Mouse (Mus musculus): ENCODE measurements around the gene Slc30a7.

Gene Slc30a7

DNA sequence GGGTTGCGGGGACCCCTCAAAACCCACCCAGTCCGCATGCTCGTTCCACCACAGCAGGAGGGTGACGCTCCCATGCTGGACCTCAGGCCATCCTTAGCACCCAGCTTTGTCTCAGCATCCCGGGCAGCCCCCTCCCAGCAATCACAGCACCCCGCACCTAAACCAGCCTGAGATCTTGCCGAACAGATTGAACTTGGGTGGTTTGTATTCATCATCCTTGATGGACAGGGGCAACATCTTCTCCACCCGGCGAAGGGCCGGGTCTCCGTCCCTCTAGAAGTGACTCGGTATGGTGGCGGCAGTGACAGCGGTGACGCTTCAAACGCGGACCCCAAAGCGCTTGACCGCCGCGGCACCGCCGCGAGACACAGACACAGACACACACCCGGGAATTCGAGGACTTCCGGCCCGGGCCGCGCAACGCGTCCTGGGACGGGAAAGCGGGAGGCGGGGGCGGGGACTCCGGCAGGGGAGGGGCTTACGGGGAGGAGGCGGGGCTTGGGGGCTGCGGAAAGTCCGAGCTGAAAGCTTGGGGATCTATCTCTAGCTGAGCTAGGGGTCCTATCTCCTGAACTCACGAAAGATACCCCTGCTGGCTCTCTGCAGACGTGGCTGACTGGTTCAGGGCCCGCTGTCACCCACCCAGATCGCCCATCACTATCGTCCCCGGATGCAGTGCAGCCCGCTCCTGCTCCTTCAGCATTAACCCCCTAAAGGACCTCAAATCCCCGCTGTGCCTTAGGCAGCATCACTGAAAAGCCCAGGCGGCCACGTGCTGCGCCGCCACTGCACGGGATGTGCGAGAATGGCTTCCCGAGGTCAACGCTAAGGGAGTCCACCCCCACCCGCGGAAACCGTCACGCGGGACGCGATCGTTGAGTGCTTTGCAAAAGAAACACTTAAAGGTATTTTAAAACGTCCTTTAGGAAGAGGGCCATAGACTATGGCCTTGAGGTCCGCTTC lies at the start of gene Slc30a7, which contains the start of gene Extl2:
Gene Slc30a7, minus strand, starts transcription at position 429 of the 963 bp plus-strand sequence.
Gene Extl2, plus strand, starts transcription at position 485 of the 963 bp plus-strand sequence.
- peak; percentile 90 for DNase-seq (ENCODE audit: low spot score)

DNA sequence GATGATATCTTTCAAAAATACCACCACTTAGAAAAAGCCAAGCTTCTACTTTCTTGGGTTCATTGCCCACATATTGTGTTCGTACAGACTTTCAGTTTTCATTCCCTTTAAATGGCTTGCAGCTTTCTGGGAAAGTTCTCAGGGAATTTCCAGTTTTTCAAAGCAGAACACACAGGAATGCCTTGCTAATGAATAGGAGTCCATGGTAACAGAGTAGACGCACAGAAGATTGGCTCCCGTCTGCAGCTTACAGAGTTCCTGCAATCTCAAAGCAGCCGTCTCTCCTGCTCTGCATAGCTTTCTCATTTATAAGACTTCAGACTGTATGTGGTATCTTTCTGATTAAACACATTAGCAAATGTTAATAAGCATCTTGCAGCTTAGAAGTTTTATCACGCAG lies 39.8 kb upstream of the Slc30a7 start:
- DNase-seq (ENCODE audit: low spot score), result no peak

DNA sequence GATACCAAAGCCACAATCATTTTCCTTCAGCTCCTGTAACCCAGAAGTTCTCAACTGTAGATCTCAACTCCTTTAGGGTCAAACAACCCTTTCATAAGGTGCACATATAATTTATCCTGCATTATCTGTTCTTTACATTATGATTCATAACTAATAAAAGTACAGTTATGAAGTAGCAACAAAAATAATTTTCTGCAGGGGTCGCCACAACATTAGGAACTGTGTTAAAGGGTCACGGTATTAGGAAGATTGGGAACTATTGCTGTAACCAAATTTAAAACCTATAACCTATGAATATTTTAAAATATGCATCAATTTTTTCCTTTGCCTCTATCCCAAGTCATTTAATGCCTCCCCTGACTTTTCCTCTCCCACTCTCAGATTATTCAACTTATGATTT lies 38.8 kb upstream of the Slc30a7 start:
- no peak for DNase-seq (ENCODE audit: low spot score)

DNA sequence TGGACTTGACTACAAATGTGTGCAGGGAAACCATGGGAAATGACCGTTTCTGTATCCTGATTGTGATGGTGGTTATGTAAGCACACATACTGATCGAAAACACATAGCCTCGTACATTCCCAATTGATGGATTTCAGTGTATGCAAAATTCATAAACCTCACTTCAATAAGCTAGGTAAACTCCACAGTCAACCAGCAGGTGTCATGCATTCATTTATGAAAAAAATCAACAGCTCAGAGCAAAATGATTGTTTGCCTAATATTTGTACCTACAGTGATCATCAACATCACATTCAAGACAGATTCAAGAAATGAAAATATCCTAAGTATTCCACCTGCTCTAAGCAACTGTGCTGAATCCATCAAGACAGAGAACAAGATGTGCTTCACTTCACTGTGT lies 33.6 kb upstream of the Slc30a7 start:
- DNase-seq (ENCODE audit: low spot score), result no peak

DNA sequence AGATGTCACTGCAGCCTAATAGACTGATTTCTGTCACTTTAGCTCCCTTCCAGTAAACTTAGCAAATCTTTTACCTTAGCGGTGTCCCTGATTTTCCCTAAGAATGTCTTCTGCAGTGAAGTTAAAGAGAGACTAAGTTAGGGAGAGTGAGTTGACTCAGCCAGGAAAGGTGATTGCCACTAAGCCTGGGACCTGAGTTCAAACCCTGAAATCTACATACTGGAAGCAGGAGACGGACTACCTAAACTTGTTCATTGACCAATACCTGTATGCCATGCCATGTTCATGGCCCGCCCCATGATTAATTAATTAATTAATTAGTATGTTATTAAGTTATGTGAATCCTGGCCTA lies 26.6 kb upstream of the Slc30a7 start:
- peak; percentile 36 for DNase-seq (ENCODE audit: low spot score)

DNA sequence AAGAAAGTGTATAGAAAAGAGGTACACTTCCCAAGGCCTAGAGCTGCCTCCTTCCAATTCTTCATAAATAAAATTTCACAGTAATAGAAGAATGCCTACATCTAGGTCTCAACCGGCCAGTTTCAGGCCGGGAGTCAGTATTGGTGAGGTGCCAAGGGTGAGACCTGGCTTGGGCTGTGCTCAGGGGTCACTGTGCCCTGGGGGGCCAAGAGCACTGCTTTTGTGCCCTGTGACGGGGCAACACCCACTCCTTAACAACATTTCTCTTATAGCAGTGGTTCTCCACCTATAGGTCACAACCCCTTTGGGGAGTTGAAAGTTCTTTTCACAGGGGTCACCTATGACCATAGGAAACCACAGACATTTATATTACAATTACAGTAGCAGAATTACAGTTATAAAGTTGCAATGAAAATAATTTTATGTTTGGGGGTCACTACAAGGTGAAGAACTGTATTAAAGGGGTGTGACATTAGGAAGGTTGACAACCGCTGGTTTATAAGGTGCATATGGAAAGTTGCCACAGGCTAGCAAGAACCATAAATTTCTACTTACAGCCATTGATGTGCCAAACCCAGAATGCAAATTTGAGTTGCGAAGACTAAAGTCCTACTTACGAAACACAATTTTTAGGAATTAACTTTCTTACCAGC lies 26.1 kb upstream of the Slc30a7 start:
- DNase-seq (ENCODE audit: low spot score), result no peak

DNA sequence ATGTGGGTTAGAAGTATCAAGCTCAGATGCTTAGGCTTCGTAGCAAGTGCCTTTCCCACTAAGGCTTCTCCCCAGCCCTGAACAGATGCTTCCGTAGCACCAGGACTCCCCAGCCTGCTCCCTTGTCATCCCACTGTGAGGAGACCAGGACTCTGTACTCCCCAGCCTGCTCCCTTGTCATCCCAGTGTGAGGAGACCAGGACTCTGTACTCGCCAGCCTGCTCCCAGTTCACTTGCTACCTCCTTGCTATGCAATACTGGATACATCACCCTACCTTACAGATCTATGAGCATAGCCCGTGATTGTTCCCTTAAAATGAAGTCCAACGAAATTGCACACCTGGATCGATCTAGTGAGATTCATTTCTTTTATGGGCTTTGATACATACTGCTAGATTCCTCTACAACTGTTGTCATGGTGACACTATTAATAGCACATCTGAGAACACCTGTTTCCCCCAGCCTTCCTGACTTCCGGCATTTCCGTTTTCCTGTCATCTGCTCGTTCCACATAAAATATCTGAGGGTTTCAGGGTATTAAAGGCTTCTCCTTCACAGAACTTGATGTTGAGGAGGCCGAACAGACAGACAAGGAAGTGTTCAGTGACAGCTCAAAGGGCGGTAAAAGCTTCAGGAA lies 23.1 kb upstream of the Slc30a7 start:
- DNase-seq (ENCODE audit: low spot score), result no peak

DNA sequence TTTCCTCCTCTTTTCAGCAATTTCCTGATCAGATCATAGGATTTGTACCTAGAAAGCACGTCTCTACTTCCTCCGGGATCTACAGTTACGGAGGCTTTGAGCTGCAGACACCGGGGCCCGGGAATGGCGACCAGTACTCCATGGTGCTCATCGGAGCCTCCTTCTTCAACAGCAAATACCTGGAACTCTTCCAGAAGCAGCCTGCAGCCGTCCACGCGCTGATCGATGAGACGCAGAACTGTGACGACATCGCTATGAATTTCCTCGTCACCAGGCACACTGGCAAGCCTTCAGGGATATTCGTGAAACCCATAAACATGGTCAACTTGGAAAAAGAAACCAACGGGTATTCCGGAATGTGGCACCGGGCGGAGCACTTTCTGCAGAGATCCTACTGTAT lies 19.8 kb upstream of the Slc30a7 start:
- DNase-seq (ENCODE audit: low spot score), result no peak

DNA sequence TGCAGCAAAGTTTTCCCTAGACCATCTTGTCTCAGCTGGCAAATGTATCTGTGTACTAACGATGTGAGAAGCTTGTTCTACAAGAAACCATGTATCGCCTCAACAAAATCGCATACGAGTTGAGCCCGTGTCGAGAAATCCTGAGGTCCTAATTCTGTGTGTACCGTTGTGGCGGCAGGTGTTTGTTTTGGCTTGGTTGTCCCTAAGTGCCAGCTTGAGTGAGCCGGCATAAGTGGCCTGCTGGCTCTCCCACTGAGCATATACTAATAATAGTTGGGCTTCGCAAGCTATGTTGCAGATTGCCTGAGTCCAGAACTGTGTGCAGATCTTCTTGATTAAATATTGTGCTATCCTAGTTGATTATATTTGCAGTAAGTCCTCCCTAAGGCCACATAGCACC lies 18.5 kb upstream of the Slc30a7 start:
- no peak for DNase-seq (ENCODE audit: low spot score)

DNA sequence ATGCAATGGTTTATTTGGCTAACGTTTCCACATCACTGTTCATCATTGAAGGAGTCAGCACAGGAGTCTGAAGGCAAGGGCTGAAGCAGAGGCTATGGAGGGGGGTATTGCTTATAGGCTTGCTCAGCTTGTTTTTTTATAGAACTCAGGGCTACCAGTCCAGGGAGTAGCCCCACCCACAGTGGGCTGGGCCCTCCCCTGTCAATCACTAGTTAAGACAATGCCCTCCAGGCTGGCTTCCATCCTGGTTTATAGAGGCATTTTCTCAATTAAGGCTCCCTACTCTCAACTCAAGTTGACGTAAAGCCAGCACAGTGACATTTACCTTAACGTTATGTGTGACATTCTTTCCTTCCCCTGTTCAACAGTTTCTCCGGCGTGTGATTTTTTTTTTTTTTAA lies 17.5 kb upstream of the Slc30a7 start:
- no peak for DNase-seq (ENCODE audit: low spot score)

DNA sequence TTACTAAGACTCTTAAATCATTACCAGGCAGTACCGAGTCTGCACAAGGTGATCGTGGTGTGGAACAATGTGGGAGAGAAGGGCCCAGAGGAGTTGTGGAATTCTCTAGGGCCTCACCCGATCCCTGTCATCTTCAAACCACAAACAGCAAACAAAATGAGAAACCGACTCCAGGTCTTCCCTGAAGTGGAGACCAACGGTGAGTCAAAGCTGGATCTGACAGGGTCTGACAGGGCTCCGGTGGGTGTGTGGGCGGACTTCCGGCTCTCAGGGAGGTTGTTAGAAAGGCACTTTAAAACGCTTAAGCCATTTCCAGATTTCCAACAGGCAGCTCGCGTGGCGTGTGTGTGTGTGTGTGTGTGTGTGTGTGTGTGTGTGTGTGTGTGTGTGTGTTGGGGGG lies 17.0 kb upstream of the Slc30a7 start:
- no peak for DNase-seq (ENCODE audit: low spot score)

DNA sequence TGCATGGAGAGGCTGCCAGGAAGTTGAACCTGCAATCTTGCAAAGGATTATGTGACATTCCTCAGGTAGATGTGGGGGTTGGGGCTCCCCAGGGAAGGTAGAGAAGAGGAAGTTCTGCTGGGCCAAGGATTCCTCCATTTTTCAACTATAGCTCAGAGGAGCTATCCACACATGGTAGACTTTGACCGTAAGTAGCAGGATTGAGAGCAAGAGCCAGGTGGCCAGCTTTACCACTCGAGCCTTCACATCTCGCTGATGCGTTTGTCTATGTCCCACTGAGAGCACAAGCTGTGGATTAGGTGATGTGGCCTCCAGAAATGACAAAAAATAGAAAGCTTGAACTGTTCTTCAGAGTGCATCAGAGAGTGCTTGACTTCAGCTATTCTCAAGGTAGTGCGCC lies 11.9 kb upstream of the Slc30a7 start:
- DNase-seq (ENCODE audit: low spot score), result no peak

DNA sequence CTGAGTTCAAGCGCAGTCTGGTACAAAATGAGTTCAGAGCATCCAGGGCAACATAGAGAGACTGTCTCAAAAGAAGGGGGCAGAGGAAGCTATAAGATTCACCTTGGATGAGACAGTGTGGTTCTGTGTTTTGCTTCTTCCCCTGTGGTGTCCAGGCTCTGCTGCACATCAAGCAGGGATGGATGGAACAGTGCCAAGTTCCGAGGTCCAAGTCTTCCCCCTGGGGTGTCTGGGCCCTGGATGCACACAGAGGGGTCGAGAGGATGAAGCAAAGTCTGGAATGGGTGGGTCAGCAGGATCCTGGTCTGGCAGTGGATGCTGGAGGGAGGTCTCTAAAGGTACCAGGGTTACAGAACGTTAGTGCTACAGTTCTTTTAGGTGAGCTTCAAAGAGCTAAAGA lies 11.4 kb upstream of the Slc30a7 start:
- DNase-seq (ENCODE audit: low spot score), result no peak

DNA sequence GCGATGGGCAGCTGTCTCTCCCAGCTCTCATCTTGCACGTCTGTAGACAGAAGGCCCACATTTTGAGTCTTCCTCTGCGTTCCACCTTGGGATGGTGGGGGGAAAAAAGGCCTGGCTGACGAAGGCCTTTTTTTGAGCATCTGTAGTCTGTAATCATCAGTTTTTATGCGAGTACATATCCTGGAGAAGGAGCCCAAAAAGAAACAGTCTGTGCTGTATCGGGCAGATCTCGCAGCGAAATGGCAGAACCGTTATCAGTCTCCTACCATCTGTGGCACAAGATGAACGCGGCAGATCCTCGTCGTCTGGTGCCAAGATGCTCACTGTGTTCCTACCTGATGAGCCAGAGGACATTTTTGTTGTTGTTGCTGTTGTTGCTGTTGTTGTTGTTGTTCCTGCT lies 8.9 kb upstream of the Slc30a7 start:
- DNase-seq (ENCODE audit: low spot score), result no peak

DNA sequence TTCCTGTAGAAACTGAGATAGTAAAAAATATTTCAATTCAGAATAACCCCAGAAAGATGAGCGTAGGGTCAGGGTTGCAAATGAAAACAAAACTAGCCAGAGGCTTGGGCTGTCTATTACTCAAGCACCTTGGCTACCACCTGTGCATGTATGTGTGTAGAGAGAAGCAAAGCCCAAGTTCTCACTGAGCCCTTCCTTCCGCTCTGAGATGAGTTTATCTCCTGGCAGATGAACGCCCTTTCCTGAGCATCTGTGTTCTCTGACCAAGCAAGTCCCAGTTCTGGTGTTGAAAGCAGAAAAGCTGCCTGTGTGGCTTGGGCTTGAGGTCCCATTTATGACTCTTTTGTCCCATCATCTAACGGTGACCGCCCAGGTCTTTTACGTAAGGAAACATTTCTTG lies 7.7 kb upstream of the Slc30a7 start:
- no peak for DNase-seq (ENCODE audit: low spot score)

DNA sequence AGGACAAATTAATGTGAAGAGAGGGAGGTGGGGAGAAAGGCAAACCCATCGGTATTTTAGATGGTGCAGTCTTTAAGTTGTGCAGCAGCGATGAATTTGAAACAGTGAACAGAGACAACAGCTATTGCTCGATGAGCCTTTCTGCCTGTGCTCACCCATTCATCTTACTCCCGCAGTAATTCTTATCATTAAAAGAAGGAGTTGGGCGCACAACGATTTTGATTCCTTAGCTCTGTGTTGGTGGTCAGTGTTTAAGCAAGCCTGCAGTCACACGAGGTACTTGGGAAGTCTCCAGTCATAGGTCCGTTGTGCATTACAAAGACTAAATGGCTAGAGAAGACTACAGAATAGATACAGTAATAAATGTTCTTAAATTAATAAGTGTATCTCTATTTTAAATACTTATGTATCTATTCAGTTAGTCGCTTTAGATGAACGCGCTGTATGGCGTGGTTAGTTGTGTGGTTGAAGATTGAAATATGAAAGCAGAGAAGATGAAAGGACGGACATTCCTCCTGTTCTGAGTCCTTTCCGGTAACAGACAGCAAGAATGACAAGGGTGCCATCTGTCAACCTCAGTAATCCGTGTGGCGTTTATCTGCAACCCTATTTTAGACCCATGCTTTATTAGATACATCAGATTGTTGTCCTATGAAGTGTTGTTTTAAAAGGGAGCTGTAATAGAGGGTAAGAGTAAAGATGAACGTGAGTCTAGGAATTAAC lies 2.6 kb upstream of the Slc30a7 start:
- no peak for DNase-seq (ENCODE audit: low spot score)

DNA sequence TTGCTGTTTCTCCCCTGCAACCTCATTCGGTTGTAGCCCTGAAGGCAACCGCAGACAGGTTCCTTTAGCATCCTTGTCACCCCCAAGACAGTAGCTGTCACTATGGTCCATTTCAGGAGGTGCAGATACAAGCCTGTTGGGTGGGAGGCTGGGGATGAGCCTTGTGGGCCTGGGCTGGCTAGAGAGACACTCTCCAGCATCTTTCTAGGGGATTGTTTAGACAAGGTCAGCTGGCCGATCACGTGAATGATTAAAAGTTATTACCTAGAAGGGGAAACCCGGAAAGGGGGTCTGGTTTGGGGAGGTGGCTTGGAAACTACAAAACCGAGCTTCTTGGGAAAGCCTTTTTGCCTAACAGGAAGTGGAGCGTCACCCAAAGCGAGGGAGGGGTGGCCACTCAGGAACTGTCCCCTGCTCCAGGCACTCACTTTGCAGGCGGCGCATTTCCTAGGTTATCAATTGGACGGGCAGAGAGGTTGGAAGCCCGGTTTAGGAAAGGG lies 785 bp upstream of the Slc30a7 start:
- DNase-seq (ENCODE audit: low spot score), result peak; percentile 81

DNA sequence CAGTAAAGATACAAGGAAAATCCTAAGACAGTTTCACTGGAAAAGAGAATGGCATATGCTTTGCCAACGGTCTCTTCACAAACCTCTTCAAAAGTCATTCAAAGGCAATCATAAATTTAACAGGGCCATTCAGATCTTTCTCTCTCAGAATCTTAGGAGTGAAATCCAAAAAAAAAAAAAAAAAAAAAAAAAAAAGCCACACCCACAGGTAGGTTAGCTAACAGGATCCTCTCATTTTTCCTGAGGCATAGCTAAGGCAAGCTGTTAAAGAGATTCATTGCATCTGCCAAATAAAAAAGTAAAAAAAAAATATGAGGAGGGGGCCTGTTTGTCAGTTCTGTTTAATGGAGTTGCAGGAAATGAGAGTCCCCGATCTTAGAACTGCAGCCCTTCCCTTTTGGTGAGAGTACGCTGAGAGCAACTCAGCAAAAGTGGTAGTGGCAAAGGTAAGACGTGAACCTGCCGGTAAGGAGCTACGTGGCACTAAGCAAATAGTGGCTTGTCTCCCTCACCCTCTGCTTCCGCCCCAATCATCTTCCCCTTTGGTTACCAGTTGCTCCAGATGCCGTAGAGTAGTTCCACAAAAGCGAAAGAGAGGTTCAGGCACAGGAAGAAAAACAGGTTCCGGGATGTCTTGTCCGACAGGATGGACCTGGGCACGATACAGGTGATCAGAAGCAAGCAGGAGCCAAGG lies 775 bp downstream of the Slc30a7 start:
- peak; percentile 36 for DNase-seq (ENCODE audit: low spot score)

DNA sequence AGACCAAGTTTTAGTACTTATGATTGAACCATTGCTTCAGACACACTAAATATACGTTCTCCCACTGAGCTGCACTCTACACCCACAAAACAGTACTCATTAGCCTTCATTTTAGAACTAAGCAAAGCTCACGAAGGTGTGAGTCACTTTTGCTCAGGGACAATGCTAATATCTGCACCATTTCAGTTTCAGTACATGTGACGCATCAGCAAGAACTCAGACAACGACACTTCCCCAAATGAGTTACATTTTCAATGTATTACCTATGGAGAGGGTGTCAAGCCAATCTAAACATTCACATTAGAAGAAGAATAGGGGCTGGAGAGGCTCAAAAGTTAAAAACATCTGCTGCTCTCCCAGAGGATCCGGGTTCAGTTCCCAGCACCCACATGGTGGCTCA lies 10.3 kb downstream of the Slc30a7 start:
- DNase-seq (ENCODE audit: low spot score), result no peak

DNA sequence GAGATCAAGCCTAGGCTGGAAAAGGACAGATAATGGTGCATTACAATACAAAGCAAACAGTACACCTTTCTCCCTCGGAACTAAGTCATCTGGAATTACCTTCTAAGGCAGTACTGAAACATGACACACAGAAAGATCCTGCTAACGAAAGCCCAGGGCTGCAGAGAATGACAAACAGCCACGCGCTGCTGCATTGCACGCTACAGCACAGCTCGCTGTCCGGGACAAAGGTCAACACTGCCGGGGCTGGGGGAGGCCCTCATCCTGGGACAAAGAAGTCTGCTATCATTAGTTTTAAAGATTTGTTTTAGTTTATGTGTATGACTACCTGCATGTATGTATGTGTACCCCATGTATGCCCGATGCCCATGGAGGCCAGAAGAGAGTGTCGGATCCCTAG lies 14.2 kb downstream of the Slc30a7 start:
- peak; percentile 76 for DNase-seq (ENCODE audit: low spot score)

DNA sequence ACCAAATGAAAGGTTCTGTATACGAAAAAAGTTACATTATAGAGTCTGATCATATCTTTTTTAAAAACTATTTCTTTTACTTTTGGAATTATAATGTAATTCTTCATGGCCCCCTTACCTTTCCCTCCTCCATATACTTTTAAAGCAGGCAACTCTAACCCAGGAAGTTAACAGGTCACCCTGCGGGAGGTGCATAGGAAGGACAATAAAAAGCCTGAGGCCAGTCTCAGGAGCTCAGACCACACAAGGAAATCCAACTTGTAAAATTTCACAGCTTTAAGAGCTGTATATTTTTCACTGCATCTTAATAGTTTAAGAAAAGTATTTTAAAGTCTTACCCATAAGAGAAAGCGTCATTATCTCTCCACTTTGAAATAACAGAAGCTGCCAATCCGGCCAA lies 14.6 kb downstream of the Slc30a7 start:
- DNase-seq (ENCODE audit: low spot score), result no peak

DNA sequence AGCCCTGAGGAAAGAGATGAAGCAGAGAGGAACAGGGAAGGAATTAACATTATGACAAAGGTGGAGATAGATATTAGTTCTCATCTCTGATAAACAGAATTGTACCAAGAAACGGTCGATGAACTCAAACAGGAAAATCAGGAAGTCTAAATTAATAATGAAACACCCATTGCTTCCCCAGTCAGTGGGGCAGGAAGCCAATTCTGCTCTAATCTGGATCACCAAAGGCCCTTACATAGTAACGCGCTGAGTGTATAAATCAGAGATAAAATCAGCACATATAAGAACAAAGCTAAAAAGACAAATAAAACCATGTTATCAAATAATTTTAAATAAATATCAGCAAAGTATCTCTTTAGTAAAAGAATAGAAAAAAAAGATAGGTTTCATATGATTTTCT lies 15.1 kb downstream of the Slc30a7 start:
- DNase-seq (ENCODE audit: low spot score), result no peak

Measured in yolk sac, embryonic 10.5 days (tissue).